Mouse (Mus musculus): ENCODE measurements around the gene Gm5475.

Gm5475 gene

DNA sequence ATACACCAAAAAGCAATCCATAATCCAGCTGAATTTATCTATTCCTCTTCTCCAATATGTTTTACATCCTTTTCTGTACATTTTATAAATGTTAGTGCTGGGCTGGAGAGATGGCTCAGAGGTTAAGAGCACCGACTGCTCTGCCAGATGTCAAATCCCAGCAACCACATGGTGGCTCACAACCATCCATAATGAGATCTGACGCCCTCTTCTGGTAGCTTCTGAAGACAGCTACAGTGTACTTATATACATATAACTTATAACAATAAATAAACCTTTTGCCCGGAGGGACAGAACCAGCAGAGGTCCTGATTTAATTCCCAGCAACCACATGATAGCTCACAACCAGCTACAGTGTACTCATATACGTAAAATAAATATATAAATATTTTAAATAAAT lies 26.6 kb downstream of the Gm5475 start:
- no peak for DNase-seq (ENCODE audit: low spot score in 2 of 2)

DNA sequence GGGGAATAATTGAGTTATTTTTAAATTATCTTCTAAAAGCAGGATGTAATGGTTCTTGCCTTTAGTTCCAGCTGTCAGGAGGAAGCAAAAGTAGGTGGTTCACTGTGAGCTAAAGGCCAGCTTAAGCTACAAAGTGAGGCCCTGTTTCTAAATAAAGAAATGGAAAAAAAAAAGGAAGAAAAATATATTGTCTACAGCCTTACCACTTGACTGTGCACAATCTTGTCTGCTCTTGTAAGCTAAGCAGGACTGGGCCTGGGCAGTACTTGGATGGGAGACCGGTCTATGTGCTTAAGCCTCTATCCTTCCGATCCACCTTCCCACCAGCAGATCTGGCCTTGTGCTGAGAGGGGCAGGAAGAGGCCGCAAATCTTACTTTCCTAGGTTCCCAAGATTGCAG lies 27.5 kb downstream of the Gm5475 start:
- no peak for DNase-seq (ENCODE audit: low spot score in 2 of 2)

DNA sequence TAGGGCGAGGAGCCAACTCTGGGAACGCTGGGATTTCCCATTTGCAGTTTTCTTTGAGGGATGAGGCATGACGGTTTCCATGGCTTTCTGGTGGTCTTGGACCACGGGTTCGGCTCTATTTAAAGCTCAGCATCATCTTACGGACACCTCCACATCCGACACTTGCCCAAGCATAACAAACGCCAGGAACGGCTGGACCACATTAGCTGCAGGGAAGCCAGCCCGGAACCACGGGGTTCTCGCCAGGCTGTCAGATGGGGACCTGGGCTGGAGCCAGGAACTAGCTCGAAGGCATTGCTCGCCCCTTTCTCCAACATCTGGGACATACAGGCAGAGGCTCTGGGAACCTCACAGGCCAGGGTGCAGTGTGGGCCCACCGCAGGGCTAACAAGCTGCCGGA lies 29.3 kb downstream of the Gm5475 start:
- no peak for DNase-seq (ENCODE audit: low spot score in 2 of 2)

DNA sequence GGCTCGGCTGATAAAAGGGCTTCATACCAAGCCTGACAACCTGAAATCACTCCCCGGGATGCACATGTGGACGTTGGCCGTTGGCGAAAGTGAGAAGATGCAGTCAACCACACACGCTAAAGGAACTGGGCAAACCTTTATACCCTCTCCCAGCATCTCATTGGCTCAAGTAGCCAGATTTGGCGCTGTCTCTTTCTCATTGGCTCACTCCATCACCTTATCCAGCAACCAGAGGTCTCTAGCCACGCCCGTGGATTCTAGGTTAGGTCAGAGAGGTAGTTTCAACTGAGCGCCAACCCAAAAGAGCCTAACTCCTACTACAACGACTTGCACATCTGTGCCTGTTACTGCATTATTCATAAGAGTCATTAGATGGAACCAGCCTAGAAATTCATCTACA lies 30.5 kb downstream of the Gm5475 start:
- DNase-seq (ENCODE audit: low spot score in 2 of 2), result no peak

DNA sequence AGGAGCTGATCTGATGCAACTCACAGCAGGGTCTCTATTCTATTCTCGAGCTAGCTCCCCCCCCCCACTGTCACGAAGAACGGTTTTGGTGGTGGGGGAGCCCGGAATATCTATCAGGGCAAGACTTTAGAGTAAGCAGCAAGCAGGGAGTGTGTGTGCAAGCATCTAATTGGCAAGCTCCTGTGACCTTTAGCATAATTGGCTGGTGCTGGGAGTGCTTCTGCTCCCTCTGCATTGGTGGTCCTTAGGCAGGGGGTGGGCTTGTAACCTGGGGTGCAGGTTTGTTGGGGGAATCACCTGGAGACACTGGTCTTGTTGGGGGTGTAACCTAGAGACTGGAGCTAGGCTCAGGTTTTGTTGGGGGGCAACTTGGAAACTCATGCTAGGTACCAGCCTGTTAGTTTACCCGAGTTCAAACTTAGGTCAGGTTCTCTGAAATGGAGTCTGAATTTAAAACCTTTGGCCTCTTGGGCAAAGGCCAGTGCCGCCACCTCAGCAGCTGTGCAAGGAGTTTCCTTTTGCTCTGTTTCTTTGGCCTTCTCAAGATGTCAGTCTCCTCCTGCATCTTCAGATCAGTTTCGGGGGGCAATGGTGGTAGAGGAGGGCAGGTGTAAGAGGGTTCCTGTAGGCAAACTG lies 34.5 kb downstream of the Gm5475 start:
- DNase-seq (ENCODE audit: low spot score in 2 of 2), result no peak

DNA sequence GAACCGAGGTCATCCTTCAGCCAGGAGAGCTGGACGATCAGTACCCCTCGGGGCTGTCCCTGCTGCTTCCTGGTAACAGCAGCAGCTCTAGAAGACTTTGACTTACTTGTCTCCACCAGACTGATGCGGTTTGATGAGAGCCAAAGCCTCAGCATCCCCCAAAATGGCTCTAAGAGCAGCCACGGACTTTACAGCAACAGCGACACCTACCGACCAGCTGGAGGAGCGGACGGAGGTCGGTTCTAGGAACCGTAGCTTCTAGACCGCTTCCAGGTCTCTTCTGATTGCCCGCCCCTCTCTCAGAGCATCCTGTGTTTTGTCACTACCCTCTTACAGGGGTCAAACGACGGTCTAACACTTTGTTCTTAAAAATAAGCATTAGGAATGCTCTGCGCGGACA lies 35.4 kb downstream of the Gm5475 start:
- DNase-seq (ENCODE audit: low spot score in 2 of 2), result peak; percentile 68 to 77

DNA sequence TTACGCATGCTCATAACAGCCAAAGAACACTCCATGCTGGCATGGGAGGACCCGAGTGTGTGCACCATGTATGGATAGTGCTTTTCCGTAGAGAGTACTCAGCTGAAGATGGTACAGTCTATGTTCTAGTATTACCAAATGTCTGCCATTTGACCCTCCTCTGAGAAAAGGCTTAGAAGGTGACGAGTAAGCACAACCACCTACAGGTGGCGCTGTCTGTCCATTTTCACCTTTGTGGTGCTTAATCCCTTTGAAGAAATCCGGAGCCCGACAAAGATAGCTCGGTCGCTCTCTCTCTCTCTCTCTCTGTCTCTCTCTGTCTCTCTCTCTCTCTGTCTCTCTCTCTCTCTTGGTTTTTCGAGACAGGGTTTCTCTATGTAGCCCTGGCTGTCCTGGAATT lies 36.1 kb downstream of the Gm5475 start:
- DNase-seq (ENCODE audit: low spot score in 2 of 2), result peak; percentile 50 to 70

DNA sequence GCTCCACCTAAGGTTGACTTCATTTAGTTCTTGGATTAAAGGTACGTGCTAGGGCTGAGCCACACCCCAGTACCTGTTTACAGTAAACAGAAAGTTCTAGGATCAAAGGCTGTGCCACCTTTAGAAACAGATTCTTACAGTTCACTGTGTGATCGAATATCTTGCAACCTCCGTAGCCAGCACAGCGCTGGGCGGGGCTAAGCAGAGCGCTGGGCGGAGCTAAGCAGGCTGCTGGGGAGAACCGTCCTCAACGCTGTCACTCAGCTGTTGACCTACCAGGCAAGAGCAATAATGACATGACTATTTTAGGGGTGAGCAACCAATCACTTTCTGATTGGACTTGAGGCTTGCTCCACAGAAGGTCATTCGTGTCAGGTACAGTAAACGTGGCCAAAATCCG lies 39.0 kb downstream of the Gm5475 start:
- peak; percentile 27 to 31 for DNase-seq (ENCODE audit: low spot score in 2 of 2)

DNA sequence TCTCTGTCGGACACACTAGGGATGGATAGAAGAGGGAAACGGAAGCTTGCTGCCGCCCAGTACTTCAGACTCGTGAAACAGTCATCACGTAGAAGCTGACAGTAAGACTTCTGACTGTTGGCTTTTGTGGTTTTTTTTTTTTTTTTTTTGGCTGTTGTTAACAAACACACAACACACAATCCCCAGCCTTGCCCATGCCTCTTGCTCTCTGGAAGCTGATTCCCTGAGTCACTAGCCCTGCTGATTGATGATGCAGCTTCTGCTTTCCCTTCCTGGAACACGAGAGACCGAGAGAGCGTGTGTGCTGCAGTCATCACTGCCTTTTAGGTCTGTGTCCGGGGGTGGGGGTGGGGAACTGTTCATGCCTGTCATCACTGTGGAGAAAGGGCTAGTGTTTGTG lies 39.7 kb downstream of the Gm5475 start:
- DNase-seq (ENCODE audit: low spot score in 2 of 2), result no peak

DNA sequence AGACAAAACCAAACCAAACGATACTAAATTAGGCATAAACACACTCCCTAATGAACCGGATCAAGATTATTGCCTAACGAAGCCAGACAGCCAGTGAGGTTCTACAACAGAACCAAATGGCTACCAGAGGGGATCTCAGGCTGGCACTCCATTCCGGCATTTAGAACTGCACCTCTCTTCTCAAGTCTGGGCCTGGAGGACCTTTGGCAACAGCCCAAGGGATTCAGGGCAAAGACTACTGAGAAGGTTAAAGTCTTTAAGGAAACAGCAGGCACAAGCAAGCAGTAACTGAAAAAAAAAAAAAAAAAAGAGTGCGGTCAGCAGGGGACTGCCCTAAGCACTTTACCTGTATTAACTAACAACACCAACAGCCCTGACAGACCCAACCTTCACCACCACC lies 40.1 kb downstream of the Gm5475 start:
- no peak for DNase-seq (ENCODE audit: low spot score in 2 of 2)

DNA sequence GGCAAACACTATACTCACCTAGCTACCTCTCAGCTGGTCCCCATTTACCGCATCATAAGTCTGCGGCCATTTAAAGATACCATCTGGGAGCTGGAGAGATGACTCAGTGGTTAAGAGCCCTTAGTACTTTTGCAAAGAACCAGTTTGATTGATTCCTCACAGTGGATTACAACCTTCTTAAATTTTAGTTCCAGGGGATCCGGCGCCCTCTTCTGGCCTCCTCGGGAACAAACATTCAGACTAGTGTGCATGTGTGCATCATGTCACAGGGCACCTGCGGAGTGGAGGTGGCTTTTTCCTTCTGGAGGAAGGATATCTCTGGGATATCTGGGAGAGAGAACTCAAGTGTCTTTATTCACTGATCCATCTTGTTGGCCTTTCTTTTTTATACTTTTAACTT lies 41.8 kb downstream of the Gm5475 start:
- DNase-seq (ENCODE audit: low spot score in 2 of 2), result peak; percentile 59 to 73

DNA sequence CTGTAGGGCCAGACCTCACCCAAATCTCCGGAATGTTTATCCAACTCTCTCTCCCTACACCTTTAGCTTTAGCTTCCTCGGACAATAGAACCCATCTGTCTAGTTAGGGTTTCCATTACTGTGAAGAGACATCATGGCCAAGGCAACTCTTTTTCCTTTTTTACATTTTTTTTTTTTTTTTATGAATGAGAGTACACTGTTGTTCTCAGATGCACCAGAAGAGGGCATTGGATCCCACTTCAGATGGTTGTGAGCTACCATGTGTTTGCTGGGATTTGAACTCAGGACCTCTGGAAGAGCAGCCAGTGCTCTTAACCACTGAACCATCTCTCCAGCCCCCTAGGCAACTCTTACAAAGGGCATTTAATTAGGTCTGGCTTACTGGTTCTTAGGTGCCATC lies 43.5 kb downstream of the Gm5475 start:
- DNase-seq (ENCODE audit: low spot score in 2 of 2), result no peak

DNA sequence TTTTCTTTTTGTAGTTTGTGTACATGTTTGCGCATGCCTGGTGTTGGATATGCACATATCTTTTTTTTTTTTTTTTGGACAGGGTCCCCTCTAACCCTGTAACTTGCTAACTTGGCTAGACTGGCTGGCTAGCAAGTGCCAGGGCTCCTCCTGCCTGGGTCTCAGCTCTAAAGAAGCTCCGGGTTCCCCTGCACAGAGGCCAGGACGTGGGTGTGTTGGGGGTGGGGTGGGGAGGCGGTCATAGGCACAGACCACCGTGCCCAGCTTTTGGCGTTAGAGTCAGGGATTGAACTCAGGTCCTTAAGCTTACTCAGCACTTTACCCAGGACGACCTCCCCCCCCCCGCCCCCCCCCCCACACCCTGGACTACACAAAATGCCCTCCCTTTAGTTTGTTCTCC lies 45.8 kb downstream of the Gm5475 start:
- DNase-seq (ENCODE audit: low spot score in 2 of 2), result no peak

DNA sequence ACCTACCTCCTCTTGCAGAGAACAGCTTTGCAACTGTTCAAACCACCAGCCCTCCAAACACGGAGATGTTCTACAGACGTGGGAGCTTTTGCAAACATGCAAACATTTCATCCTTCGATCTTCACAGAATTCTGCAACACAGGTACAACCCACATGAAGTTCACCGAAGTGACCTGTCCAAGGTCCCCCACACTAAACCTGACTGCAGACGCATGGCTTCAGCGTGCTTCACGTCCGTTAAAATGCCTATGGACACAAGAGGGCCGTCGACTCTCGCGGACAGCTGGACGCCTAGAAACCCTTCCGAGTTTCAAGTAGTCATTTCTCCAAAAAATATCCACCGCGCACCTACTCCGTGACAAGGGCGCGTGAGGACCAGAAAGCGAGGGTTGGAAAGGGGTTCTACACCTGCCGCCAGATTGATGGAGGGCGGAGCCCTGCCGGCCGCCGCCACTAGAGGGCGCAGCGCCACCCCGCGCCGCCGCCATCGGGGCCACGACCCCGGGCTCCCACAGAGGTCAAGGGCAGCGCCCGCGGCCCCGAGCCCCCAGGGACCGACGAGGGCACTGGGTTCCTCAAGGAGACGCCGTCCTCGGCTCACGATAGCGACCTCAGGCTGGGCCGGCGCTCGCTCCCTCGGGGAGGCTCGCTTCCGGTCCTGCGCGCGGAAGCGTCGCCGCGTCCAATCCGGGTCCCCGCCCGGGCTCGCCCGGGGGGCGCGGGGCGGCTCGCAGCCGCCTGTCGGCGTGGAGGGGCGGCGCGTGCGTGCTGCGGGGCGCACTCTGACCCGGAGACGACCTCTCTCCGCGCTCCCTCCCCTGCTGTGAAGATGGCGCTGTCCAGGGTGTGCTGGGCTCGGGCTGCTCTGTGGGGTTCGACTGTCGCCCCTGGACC lies 46.6 kb downstream of the Gm5475 start, which contains the start of gene Letmd1:
Gene Letmd1 (plus strand): TSS at position 729 of the 894 bp plus-strand sequence.
- peak; percentile 76 to 86 for DNase-seq (ENCODE audit: low spot score in 2 of 2)

DNA sequence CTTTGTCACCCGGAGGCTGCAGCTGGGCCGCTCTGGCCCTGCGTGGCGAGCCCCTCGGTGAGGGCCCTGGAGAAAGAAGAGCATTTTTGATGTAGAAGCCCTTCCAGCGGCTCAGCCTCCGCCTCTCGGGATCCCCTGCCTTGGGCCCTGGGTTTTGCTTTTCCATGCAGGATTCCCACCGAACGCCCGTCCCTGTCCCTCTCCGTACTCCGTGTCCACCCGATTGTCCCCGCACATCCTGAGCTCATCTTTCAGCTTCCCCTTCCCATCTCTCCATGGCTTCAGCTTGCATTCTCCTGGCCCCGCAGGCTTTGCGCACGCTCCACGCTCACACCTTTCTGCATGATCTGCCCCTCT lies 47.2 kb downstream of the Gm5475 start:
- no peak for DNase-seq (ENCODE audit: low spot score in 2 of 2)

DNA sequence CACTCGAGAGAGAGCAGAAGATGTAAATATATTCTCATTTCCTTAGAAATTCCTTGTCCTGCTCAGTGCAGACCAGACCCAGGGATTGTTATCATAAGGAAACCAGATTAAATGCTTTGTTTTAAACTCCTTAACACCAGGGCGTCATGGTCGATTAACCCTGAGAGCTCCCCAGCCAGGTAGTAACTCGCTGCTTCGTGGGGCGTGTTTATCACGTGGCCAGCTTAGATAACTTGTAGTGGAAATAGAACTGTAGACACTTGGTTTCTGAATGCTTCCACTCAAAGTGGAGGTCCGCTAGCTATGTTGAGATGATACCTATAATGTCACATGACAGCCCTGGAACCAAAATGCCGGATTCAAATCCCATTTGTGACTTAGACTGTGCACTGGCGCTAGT lies 48.1 kb downstream of the Gm5475 start:
- no peak for DNase-seq (ENCODE audit: low spot score in 2 of 2)

DNA sequence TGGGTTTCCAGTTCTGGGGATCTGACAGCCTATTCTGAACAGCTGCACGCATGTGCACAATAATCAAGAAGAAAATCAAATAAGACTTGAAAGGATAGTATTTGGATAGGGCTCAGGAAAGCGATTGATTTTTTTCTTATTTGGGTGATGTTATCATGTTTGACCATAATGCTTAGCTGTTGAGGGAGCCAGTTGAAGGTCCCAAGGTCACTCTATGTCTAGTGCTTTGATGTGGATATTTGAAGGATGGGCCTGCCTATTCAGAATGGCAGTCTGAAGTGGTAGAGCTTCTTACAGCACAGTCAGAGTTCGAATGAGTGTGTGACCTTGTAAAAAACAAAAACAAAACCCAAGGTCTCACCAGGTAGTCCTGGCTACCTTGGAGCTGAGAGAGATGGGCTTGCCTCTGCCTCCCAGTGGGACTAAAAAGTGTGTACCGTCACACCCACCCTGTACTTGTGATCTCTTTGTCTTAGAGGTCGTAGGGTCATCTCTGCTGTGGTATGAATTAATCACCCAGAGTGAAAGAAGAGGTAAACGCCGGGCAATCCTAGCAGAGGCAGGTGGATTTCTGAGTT lies 52.1 kb downstream of the Gm5475 start:
- no peak for DNase-seq (ENCODE audit: low spot score in 2 of 2)
